Mouse (Mus musculus) intestine, embryonic 14.5 days (tissue): ENCODE measurements around the gene Zbp1. TPM values are rescaled to one million over a fixed set of nuclear protein-coding genes. Genes with fewer than 3 reads are reported as not detected.

Experiments
- ATAC-seq: fragments of 200-750 bp; cut with Nextera tagmentation; replicated peaks from 2 replicates; pipeline ENCODE4 v1.8.0; 2017; ENCODE audit warnings: low read depth, moderate number of reproducible peaks, moderate TSS enrichment, moderate library complexity; ENCODE audit not compliant: low FRiP score, low TSS enrichment
- DNase-seq: peaks from one replicate; pipeline ENCODE4 v3.0.0-alpha.2; 2018; ENCODE audit warnings: low spot score
- H3K27ac ChIP-seq: fragments of 300-500 bp; sonication (generic); 2 replicates; pipeline ENCODE4 v1.5.1; 2014; ENCODE audit warnings: low read depth, mild to moderate bottlenecking, control low read depth
- H3K27me3 ChIP-seq: fragments of 300-500 bp; sonication (generic); replicated peaks from 2 replicates; pipeline ENCODE4 v1.6.1; 2014; ENCODE audit warnings: low read length, control low read depth; ENCODE audit not compliant: control insufficient read depth, insufficient read depth
- H3K36me3 ChIP-seq: fragments of 300-500 bp; sonication (generic); 2 replicates; pipeline ENCODE4 v1.6.1; 2014; ENCODE audit warnings: low read length, control low read depth; ENCODE audit not compliant: control insufficient read depth, insufficient read depth
- H3K4me1 ChIP-seq: fragments of 300-500 bp; sonication (generic); replicated peaks from 2 replicates; pipeline ENCODE4 v1.6.1; 2014; ENCODE audit warnings: low read length, control low read depth, mixed read lengths; ENCODE audit not compliant: control insufficient read depth, insufficient read depth
- H3K4me2 ChIP-seq: fragments of 300-500 bp; sonication (generic); 2 replicates; pipeline ENCODE4 v1.6.1; 2014; ENCODE audit warnings: low read length
- H3K4me3 ChIP-seq: fragments of 300-500 bp; sonication (generic); 2 replicates; pipeline ENCODE4 v1.5.1; 2014; ENCODE audit warnings: low read depth, low read length, control low read depth, mixed read lengths
- H3K9ac ChIP-seq: fragments of 300-500 bp; sonication (generic); 2 replicates; pipeline ENCODE4 v1.6.1; 2014; ENCODE audit warnings: mild to moderate bottlenecking, low read length
- H3K9me3 ChIP-seq: fragments of 300-500 bp; sonication (generic); 2 replicates; pipeline ENCODE4 v1.6.1; 2016; ENCODE audit warnings: low read length, control low read depth; ENCODE audit not compliant: control insufficient read depth
- WGBS: fragments of 180-500 bp; shearing (Covaris S2); extraction: QIAGEN DNeasy Blood & Tissue Kit; methylation state at CpG from one replicate; pipeline ENCODE4 v1.1.7; 2014; 5-methylcytosine and 5-hydroxymethylcytosine counted together
- polyA plus RNA-seq: library from polyadenylated mRNA; unstranded; fragments of >200 nt; fragmentation: Nextera tagmentation; extraction: Ambion mirVana; gene quantifications from 2 replicates; pipeline ENCODE4 v1.2.1, GENCODE M21; 2014

Zbp1 gene
- polyA plus RNA-seq, 1 experiment from 2014 or later = 0.65 TPM

DNA sequence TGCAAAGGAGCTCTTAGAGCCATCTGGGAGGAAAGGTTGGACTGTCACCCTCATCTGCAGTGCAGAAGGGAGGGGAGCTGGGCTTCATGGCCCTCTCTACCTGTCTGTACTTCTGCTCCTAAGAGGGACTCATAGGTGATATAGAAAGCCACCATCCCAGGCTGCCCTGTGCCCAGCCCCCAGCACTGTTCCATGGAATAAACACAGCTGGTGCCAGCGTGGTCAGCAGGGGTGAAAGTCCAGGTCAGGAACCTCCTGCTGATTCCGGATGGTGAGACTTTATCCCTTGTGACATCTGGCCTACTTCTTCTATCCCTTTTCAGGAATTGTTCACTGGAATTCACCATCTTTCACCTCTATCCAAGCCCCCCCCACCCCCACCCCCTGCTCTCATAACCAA, 48.6 kb downstream of the Zbp1 start:
- WGBS = 52% methylated on average over 2 of the region's 2 CpGs
- H3K27ac ChIP-seq = no peak overlapping the region
- peaks cover 27% of the 10 kb centered on the region for H3K4me1 ChIP-seq
- H3K9ac ChIP-seq = no peak overlapping the region
- H3K36me3 ChIP-seq = no peaks in the 10 kb centered on the region
- peaks cover 21% of the 10 kb centered on the region; the same call in 1 of the 2 replicates for H3K27me3 ChIP-seq
- H3K4me2 ChIP-seq = no peak overlapping the region
- DNase-seq (no peak), ATAC-seq (no peak)
- H3K9me3 ChIP-seq = no peaks in the 10 kb centered on the region
- no peak overlapping the region for H3K4me3 ChIP-seq

DNA sequence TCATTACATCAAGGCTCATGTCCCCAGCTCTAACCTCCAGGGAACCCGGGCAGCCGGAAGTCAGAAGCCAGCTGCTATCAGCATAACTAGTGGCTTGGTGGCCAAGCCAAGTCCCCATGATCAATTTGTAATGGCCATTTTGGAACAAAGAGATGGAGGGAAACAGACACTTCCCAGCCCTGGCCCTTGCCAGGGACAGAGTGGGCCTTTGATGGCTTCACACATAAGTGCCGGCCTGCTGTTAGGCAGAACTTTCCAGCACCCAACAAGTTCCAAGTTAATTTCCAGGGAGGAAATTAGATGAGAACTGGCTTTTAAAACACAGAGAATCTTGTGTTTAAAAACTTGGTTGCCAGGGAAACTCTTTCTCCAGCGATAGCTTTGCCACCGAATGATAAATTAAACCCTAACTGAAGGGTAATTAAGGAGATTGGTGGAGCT, 50.3 kb downstream of the Zbp1 start:
- 49% methylated on average over 5 of the region's 5 CpGs for WGBS
- Histone ChIP-seq H3K4me3 (no peak overlapping the region), H3K36me3 (no peaks in the 10 kb centered on the region), H3K9me3 (no peaks in the 10 kb centered on the region), H3K27ac (no peak overlapping the region), H3K4me1 (peaks cover 20% of the 10 kb centered on the region), H3K27me3 (peaks cover 21% of the 10 kb centered on the region; the same call in 1 of the 2 replicates), H3K9ac (no peak overlapping the region), H3K4me2 (no peak overlapping the region)
- DNase-seq (no peak), ATAC-seq (no peak)

DNA sequence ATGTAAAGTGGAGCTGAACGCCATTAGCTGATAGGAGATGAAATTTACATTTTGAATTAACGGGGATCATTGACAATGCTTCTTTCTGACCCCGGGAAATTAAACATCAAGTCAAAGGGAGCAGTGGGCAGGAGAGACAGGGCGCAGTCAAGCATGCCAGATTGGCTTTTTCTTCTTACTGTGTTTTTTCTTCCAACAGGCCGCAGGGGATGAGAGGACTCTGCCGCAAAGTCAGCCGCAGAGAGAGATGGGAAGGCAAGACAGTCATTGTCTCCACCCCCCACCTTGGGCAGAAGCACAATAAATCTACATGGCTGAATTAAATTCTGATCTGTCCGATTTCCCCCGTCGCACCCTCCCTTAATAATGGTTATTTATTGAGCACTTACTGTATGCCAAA, 53.4 kb downstream of the Zbp1 start:
- Histone ChIP-seq H3K9me3 (no peaks in the 10 kb centered on the region), H3K9ac (no peak overlapping the region), H3K27ac (no peak overlapping the region), H3K4me3 (no peak overlapping the region), H3K27me3 (peaks cover 14% of the 10 kb centered on the region; the same call in 1 of the 2 replicates), H3K4me2 (no peak overlapping the region), H3K36me3 (no peaks in the 10 kb centered on the region), H3K4me1 (peaks cover 8% of the 10 kb centered on the region)
- ATAC-seq (no peak), DNase-seq (no peak)
- WGBS = 86% methylated on average over 10 of the region's 10 CpGs

DNA sequence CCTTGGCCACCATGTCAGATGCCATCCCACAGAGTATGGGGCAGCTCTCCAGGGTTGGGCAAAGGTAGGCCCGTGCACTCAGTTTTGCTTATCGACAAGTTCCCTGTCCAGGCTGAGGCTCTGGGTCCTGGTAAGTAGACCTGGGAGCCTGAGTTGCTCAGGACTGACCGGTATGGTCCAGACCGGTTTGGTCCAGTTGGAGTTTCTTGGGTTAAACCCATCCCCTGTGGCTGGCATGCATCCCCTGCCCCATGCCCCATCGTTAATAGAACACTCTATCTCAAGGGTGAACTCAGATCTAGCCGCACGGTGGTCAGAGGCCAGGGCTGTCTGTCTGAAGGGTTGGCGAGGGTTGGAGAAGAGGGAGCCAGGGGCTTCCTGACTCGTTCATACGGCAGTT, 53.8 kb downstream of the Zbp1 start:
- H3K4me2 ChIP-seq = no peak overlapping the region
- no peak for DNase-seq
- 87% methylated on average over 10 of the region's 10 CpGs for WGBS

DNA sequence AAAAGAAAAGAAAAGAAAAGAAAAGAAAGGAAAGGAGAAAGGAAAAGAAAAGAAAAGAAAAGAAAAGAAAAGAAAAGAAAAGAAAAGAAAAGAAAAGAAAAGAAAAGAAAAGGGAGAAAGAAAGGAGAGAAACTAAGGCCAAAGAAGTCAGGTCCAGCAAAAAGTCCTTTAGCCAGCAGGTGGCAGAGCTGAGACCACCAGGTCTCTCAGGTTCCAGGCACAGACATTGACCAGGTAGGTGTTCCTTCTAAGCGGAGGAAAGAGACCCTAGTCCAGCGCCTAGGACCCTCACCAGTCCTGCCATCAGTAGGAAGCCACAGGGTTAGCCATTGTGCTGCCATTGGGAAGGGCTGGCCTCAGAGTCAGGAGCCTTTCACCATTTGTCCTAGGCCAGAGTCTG, 54.4 kb downstream of the Zbp1 start:
- Histone ChIP-seq H3K9me3 (no peaks in the 10 kb centered on the region), H3K36me3 (no peaks in the 10 kb centered on the region), H3K9ac (no peak overlapping the region), H3K4me2 (no peak overlapping the region), H3K4me3 (no peak overlapping the region), H3K27me3 (peaks cover 7% of the 10 kb centered on the region; the same call in 1 of the 2 replicates), H3K4me1 (peaks cover 14% of the 10 kb centered on the region), H3K27ac (no peak overlapping the region)
- DNase-seq (no peak), ATAC-seq (no peak)
- WGBS = 55% methylated on average over 2 of the region's 2 CpGs

More for the DNA sequence above, 53.8 kb downstream of the Zbp1 start:
- Histone ChIP-seq H3K27me3 (peaks cover 13% of the 10 kb centered on the region; the same call in 1 of the 2 replicates), H3K36me3 (no peaks in the 10 kb centered on the region), H3K4me1 (peaks cover 9% of the 10 kb centered on the region), H3K4me3 (no peak overlapping the region), H3K27ac (no peak overlapping the region), H3K9ac (no peak overlapping the region), H3K9me3 (no peaks in the 10 kb centered on the region)
- no peak for ATAC-seq

DNA sequence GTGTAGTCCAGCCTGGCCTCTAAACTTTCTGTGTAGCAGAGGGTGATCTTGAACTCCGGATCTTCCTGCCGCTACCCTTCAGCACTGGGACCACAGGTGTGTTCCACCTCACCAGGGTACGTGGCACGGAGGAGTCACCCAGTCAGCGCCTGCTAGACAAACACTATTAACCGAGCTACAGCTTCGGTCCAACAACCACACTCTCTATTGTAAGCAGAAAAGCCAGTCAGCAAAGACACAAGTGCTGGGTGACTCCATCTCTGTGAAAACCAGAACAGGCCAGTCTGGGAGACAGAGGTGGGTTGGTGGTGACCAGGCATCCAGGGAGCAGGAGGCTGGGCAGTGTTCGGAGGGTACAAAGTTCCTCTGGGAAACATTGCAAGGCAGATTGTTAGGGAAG, 55.3 kb downstream of the Zbp1 start:
- Histone ChIP-seq H3K27me3 (0 out of 2 replicates have a peak, but pooled peaks cover 3% of the 10 kb centered on the region), H3K9me3 (no peaks in the 10 kb centered on the region), H3K4me2 (no peak overlapping the region), H3K36me3 (no peaks in the 10 kb centered on the region), H3K4me1 (peaks cover 17% of the 10 kb centered on the region), H3K4me3 (no peak overlapping the region), H3K27ac (no peak overlapping the region), H3K9ac (no peak overlapping the region)
- 81% methylated on average over 8 of the region's 8 CpGs for WGBS
- DNase-seq = no peak
- no peak for ATAC-seq

DNA sequence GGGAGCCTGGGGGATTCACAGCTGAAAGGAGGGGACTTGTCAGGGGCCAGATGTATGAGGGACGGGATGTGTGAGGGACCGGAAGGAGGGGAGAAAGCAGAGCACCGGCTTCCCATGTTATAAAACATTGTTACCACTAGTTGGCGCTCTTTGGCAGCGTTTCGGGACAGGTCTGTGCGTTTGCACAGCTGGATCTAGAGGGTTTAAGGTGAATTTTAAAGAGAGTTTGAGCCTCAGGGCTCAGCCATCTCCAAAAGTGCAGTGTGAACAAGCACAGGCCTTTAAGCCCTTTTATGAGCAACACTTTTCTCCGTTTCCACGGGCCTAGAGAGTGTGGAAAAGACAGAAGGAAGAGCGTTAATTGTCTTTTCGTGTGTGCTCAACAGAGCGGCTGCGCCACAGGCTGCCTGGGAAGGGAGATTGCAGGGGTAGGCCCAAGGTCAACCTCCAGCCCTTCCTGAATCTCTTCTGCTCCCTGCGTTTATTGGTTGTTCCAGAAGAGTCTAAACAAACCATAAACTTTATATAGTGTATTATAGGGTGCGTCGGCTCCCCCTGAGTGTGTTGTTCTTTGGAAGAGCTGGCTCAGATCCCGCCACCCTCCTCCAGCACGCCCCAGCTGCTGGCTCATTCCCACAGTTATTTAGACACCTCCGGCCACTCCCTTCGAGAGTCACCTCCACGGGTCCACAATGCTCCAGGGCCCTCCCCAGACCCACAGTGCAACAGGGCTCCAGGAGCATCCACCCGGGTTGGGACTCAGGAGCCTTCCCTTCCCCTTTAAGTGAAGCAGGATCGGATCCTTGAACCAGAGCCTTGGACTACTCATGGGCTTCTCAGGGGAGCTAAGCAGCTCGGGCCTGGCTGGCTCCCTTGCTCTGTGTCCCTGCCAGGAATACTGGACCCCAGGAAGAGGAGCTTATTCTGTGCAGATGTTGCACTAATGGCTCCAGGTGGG, 59.1 kb downstream of the Zbp1 start:
- H3K4me1 ChIP-seq = peaks cover 17% of the 10 kb centered on the region
- H3K9me3 ChIP-seq = no peaks in the 10 kb centered on the region
- ATAC-seq (peak; percentile 89), DNase-seq (peak; percentile 91)
- H3K36me3 ChIP-seq = no peaks in the 10 kb centered on the region
- no peak overlapping the region for H3K4me3 ChIP-seq
- 21% methylated on average over 24 of the region's 24 CpGs for WGBS
- peak overlapping the region; percentile 80 for H3K27ac ChIP-seq
- peak overlapping the region; percentile 22; the same call in 1 of the 2 replicates for H3K4me2 ChIP-seq
- no peak overlapping the region for H3K9ac ChIP-seq
- no peaks in the 10 kb centered on the region for H3K27me3 ChIP-seq

DNA sequence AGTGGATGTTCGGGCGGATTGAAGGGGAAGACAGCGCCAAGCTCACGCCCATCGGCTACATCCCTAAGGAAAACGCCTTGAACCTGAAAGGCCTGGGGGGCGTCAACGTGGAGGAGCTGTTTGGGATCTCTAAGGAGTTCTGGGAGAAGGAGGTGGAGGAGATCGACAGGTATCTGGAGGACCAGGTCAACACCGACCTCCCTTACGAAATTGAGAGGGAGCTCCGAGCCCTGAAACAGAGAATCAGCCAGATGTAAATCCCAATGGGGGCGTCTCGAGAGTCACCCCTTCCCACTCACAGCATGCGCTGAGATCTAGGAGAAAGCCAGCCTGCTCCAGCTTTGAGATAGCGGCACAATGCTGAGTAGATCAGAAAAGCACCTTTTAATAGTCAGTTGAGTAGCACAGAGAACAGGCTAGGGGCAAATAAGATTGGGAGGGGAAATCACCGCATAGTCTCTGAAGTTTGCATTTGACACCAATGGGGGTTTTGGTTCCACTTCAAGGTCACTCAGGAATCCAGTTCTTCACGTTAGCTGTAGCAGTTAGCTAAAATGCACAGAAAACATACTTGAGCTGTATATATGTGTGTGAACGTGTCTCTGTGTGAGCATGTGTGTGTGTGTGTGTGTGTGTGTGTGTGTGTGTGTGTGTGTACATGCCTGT, 60.2 kb downstream of the Zbp1 start:
- no peak overlapping the region for H3K4me2 ChIP-seq
- DNase-seq (no peak), ATAC-seq (no peak)
- peaks cover 17% of the 10 kb centered on the region for H3K4me1 ChIP-seq
- H3K9me3 ChIP-seq = no peaks in the 10 kb centered on the region
- H3K36me3 ChIP-seq = no peaks in the 10 kb centered on the region
- H3K4me3 ChIP-seq = no peak overlapping the region
- WGBS = 88% methylated on average over 19 of the region's 19 CpGs
- H3K27me3 ChIP-seq = no peaks in the 10 kb centered on the region
- no peak overlapping the region for H3K27ac ChIP-seq
- no peak overlapping the region for H3K9ac ChIP-seq
